Mouse (Mus musculus) CD4-positive, CD25-positive, alpha-beta regulatory T cell, adult 2 months (primary cell): ENCODE results near the gene Aen.

ENCODE experiments used
- DNase-seq: peaks from one replicate; pipeline ENCODE4 v3.0.0-alpha.2; 2012; ENCODE audit warnings: low read depth, low spot score

Gene Aen

DNA sequence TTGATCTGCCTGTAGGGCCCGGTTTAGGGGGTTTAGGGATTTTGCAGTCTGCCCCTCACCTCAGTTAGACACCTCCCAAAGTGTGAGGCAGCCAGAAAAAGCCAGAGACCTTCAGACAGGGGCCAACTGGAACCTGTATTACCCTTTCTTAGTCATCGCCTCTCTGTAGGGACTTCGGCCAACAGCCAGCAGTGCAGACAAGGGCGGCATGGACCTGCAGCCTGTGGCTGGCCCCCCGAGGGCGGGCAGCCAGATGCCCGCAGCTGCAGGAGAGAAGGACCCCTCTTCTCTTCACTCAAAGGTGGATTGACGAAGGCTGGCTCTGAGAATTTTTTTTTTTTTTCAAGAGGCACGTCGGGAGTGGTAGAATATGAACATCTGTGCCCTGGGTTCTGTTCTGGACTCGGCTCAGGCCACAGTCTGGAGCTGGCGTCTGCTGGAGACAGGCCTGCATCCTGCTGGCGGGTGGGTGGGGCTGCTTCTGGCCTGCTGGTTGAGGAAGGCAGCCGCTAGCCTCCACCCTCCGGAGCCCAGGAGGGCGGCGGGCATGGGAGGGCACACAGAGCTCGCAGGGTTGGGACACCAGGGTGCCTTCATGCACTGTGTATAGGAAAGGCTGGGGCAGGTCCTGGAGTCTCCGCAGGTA, 43.4 kb downstream of the Aen start:
- DNase-seq, result no peak

DNA sequence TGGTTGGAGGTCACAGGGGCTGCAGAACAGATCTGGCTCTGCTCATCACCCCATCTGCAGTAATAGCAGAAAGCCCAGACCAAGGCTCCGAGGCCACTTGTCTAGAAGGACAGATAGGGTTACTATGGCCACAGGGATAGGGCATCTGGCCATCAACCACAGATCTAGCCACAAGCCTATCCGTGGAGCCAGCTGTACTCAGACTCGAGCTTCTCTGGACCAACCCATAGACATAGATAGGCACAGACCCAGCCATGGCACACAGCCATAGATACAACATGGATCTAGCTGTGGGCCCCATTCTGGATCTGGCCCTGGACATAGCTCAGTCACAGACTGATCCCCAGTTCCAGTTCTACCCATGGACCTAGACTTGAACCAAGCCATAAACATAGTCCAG, 45.3 kb downstream of the Aen start:
- no peak for DNase-seq

DNA sequence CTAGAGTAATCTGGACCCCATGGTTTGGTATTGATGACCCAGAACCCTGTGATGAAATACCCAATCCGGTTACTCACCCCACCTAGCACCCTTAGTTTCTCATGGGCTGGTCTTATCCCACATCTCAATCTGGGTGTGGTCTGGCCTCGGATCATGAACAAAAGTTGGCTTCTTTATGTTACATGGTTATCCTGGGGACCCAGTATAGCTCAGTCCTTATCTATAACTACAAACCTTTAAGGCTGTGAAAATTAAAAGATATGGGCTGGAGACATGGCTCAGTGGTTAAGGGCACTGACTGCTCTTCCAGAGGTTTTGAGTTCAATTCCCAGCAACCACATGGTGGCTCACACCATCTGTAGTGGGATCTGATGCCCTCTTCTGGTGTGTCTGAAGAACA, 46.9 kb downstream of the Aen start:
- no peak for DNase-seq

DNA sequence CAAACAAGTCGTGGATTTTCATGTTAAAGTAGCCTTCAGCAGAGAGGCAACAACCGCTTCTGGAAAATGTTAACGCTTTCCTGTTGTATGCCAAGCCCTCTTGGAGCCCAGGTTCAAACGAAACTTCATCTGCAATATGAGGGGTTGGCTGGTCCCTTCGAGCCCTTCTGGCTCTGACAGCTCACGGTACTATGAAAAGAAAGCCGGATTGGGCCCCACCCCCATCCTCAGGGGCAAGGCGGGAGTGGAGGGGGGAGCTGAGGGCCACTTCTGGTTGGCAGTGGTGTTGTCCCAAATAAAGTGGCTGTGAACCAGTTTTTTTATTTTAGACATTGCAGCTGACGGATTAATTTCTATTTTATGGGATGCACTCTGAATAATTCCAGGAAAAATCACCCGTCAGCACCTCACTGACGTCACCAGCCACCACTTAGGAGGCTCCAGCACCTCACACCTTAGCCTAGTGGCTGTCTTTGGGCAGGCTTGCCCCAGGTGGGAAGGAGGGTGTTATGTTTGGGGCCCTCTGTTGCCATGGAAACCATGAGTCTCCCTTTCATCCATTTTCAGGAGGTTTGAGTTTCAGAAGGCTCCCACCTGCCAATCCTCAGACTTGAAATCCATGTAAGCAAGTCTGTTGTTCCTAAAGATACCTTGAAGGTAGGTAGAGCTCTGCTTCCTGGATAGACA, 58.4 kb downstream of the Aen start:
- DNase-seq, result no peak

DNA sequence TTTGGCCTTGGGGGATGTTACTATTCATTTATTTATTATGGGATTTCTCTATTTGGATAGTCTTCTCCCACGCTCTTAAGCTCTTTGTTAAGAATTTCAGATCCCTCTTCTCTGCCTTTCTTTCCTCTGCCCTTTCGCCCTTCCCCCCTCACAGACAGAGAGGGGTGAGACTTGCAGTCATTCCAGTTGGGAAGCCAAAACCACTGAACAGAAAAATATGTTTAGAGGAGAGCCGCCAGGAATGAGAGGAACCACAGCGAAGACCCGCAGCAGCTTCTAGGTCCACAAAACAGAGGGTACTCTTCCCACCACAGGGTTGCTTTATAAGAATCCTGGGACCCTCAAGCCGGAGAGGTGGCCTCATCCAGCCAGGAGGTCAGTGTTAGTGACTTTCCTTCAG, 59.0 kb downstream of the Aen start:
- DNase-seq, result no peak

DNA sequence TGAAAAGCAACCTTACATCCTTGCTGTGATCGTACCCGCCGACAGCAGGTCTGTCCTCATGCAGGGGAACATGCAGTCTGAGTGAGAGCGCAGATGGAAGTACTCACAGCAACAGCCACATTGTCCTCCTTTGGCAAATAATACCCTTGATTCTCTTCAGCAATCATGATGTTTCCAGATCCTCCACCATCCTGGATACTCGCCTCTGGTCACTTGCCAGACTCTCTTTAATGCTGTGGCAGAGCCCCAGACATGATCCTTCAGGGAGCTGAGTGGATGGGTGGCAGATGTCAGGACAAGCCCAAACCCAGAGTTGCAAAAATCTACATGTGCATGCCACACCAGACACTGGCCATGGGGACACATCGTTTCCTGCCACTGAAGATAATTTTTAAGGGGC, 59.4 kb downstream of the Aen start:
- DNase-seq, result no peak

DNA sequence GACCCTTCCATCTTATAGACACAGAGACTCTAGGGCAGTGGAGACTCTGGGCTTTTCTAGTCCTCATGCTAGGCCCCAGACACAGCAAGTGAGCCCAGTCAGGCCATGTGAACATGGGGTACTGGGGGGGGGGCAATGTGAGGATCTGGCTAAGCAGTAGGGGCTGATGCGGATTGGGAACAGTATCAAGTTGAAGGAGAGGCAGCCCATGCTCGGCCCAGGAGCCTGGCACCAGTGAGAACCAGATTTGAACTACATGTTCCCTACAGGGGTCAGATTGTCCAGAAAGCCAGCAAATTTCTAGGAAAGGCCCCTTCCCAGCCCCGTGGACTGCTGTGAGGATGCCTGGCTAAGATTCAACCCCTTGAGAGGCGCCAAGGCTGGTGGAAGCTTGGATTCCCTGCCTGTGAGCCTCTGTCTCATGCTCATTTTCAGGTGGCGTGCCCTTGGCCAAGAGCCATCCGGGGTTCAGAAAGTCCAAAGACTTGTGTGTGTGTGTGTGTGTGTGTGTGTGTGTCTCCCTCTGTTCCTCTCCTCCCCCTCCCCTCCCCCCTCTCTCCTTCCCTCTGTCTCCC, 62.9 kb downstream of the Aen start:
- DNase-seq, result no peak
